Mouse (Mus musculus): ENCODE measurements around the gene En1.

GRCm38 (mm10) chr1:120598196-120598940, 3.9 kb upstream of the En1 start:
- TF ChIP-seq ZC3H11A (IDR thresholded peaks at IDR 0.05; ENCODE audit: borderline replicate concordance, low read depth, low read length) = no peak
- TF ChIP-seq MAFK (IDR thresholded peaks at IDR 0.05; ENCODE audit: insufficient read depth, low read depth, low read length) = no peak
